ENCODE assay signal across 1 mouse cellular context in genomic region chr2:181189321-181189720, GRCm38 (mm10).
TF ChIP-seq lines count a peak whose summit lies in the region.

No protein-coding gene starts in this region.

TF ChIP-seq in ES-E14, 5 proteins besides CTCF, POLR2A, EP300 and RAD21:
- TF ChIP-seq ZNF384 (IDR thresholded peaks at IDR 0.05; ENCODE audit: low read depth, low read length) = no peak
- no peak for TF ChIP-seq CHD2 (IDR thresholded peaks at IDR 0.05; ENCODE audit: low read depth, low read length)
- no peak for TF ChIP-seq ZC3H11A (IDR thresholded peaks at IDR 0.05; ENCODE audit: borderline replicate concordance, low read depth, low read length)
- no peak for TF ChIP-seq HCFC1 (IDR thresholded peaks at IDR 0.05; ENCODE audit: borderline replicate concordance, insufficient read depth, low read length)
- no peak for TF ChIP-seq MAFK (IDR thresholded peaks at IDR 0.05; ENCODE audit: insufficient read depth, low read depth, low read length)
